Mouse (Mus musculus): ENCODE data around the gene Dagla. TPM values are rescaled to one million over a fixed set of nuclear protein-coding genes. Genes with fewer than 3 reads are reported as not detected.

The Dagla gene
- total RNA-seq, 2 experiments from 2014 or later = 0.02 to 1.4 TPM

GRCm38 (mm10) chr19:10280771-10281540 is 23.7 kb downstream of the Dagla start:
- no peak for ATAC-seq (replicated peaks; ENCODE audit: poor library complexity)

DNA sequence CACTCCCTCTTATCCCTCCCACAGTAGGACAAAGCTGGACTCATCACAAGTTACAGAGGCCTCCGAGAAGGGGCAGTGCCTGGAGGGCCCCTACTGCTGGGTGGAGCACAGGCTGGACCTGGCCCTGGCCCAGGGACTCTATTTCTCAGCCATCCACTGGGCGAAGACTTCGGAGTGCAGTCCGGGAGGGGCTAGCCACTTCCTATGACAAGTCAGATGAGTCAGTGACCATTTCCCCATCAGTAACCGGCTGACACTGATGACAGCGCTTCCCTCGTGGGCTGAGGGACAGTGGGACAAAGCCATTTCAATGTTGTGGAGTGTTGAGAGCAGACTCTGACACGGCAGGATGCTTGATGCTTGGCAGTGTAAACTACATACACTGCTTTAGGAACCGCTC is 25.0 kb downstream of the Dagla start:
- ATAC-seq (replicated peaks; ENCODE audit: poor library complexity) = peak; percentile 79

DNA sequence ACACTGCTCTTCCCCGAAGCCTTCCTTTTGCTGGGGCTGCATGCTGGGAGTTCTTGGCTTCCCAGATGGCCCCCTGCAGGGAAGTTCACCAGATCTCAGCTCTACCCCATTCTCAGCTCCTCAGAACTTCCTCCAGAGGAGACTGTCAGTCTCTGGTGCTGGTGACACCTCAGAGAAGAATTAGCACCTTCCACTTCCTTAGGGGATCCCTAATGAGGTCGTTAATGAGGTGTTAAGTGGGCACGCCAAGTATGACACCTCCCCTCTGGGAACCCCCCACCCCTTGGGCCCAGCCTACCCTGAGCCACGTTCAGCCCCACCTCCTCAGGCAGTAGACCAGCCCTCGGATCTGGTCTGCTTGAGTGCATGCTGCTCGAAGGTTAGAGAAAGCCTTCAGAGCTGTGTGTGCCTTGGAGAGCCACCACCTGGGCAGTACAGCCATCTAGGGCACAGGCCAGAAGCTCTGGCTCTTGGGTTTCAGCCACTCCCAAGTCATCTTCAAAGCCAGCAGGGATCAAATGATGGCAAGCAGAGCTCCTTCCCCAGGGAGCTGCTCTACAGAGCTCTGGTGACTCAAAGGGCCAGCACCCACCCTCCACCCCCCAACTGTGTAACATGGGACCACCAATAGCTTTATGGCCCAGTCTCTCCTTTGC is 25.9 kb downstream of the Dagla start:
- no peak for ATAC-seq (replicated peaks; ENCODE audit: poor library complexity)

DNA sequence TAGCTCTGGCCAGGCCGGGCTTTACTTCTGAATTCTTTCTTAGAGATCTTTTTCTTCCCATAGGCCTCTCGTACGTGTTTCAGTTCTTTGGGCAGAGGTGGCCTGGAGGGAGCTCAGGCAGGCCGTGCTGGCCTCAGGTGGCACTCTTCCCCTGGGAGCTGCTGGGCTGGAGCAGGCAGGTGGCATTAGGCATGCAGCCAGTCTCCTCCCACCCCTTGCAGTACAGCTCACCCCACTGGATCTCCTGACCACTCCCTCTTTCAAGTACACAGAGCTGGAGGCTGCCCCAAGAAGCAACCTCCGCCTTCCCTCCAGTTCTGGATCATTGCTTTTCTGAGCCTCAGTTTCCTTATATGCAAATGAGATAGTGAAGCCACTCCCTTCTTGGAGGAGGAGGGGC is 26.9 kb downstream of the Dagla start:
- no peak for ATAC-seq (replicated peaks; ENCODE audit: poor library complexity)

DNA sequence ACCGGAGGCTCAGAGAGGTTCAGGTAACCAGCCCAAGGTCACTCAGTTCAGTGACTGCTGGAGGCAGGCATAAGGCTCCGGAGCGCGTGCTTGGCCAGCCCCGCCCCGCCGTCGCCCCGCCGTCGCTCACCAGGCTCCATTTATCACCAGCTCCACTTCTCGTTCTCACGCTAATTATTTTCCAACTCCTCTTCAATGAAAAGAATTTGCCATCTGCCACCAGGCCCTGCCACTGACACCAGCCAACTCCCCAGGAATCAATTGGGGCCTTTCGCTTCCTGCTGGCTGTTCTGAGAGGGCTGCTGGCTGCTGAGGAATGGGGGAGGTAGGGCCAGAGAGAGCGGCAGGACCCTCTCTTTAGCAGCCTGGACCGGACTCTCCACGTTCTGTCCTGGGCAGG is 27.3 kb downstream of the Dagla start:
- no peak; the same call in 1 of the 2 replicates for ATAC-seq (replicated peaks; ENCODE audit: poor library complexity)

- ATAC-seq (replicated peaks; ENCODE audit: poor library complexity) = no peak
Observed at GRCm38 (mm10) chr19:10276483-10277144, 28.1 kb downstream of the Dagla start.

GRCm38 (mm10) chr19:10274056-10274455 is 30.6 kb downstream of the Dagla start:
- no peak for ATAC-seq (replicated peaks; ENCODE audit: poor library complexity)

DNA sequence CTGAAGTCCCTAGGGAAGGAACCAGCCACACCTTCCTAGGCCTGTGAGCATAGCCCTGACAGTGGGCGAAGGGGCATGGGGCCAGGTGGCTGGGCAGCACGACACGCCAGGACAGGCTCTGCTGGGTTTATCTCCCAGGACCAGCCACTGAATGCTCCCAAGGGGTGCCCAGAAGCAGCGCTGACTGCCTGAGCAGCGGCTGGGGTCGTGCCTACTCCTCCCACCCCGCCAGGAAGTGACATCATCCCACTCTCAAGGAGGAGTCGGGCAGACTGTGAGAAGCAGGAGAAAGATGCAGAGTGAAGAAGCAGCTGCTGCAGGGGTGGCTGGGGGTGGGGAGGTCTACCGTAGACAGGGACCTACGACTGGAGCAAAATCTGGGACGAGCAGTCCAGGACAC is 31.9 kb downstream of the Dagla start:
- 0 out of 2 replicates have a peak, but pooled peaks have one; percentile 23 for ATAC-seq (replicated peaks; ENCODE audit: poor library complexity)

- ATAC-seq (replicated peaks; ENCODE audit: poor library complexity) = no peak
Observed at GRCm38 (mm10) chr19:10271592-10271991, 33.1 kb downstream of the Dagla start.

- ATAC-seq (replicated peaks; ENCODE audit: poor library complexity) = no peak
Observed at GRCm38 (mm10) chr19:10270356-10270755, 34.3 kb downstream of the Dagla start.

DNA sequence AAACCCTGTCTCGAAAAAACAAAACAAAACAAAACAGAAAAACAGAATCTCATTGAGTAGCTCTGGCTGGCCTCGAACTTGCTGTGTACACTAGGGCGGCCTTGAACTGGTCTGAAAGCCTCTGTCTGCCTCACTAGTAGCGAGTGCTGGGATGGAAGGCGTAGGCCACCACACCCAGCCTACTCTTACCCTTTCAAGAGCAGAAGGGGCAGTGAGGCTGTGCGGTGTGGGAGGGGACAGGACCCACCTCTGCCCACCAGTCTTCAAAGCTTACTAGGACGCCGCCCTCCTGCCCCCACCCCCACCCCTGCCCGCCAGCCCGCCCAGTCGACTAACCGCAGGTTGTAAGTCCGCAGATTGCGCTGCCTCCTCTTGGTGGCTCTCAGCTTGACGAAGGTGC is 35.8 kb downstream of the Dagla start:
- no peak for ATAC-seq (replicated peaks; ENCODE audit: poor library complexity)

- no peak for ATAC-seq (replicated peaks; ENCODE audit: poor library complexity)
Observed at GRCm38 (mm10) chr19:10267953-10268352, 36.7 kb downstream of the Dagla start.

DNA sequence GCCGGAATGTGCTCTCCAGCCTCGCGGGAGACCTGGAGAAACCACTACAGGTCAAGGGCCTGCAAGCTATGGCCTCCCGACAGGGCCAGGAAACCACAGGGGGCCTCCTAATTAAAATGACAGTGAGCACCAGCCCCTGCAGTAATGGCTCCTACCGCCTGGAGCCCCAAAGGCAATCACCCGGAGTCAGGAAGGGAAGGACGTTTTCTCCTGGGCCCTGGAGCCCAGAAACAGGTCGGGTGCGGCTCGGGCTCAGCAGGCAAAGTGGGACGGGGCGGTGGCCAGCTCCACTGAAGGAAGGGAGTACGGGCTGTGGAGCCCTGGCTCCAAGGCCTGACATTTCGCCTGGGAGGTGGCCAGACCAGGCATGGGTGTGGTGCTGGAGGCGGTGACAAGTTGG is 37.6 kb downstream of the Dagla start:
- no peak for ATAC-seq (replicated peaks; ENCODE audit: poor library complexity)

DNA sequence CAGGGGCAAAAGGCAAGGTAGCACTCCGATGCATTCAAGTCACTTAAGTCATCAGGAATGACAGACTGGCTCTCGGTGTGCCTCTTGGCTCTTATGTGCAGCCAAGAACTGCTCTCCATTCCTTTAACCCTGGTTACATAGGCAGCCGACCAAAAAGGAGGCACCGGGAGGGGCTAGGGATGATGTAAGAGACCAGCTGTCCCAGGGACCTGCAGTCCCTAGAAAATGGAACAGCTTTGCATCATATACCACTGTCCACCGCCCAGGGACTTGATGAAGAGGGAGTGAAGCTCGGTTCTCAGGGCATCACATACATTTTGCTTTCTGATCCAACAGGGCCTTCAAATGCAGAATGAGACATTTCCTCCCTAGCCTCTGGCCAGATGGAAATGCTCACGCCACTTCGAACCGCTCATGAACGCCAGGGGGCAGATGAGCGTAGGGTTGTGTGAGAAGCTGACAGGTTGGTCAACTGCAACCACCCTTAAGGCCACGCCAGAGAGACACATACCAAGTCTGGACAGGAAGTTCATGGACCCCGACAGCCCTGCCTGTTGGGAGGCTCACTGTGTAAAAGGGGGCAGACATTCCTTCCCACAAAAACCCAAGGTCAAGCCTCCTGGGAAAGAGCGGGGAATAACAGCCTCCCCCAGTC is 38.4 kb downstream of the Dagla start:
- ATAC-seq (replicated peaks; ENCODE audit: poor library complexity) = peak; percentile 88

GRCm38 (mm10) chr19:10261369-10261768 is 43.3 kb downstream of the Dagla start:
- no peak for ATAC-seq (replicated peaks; ENCODE audit: poor library complexity)

GRCm38 (mm10) chr19:10258279-10259011 is 46.2 kb downstream of the Dagla start:
- peak; percentile 78 for ATAC-seq (replicated peaks; ENCODE audit: poor library complexity)

- no peak for ATAC-seq (replicated peaks; ENCODE audit: poor library complexity)
Observed at GRCm38 (mm10) chr19:10248128-10248527, 56.5 kb downstream of the Dagla start.

- no peak for ATAC-seq (replicated peaks; ENCODE audit: poor library complexity)
Observed at GRCm38 (mm10) chr19:10247165-10247564, 57.5 kb downstream of the Dagla start.

GRCm38 (mm10) chr19:10244183-10244582 is 60.5 kb downstream of the Dagla start:
- 0 out of 2 replicates have a peak, but pooled peaks have one; percentile 45 for ATAC-seq (replicated peaks; ENCODE audit: poor library complexity)

DNA sequence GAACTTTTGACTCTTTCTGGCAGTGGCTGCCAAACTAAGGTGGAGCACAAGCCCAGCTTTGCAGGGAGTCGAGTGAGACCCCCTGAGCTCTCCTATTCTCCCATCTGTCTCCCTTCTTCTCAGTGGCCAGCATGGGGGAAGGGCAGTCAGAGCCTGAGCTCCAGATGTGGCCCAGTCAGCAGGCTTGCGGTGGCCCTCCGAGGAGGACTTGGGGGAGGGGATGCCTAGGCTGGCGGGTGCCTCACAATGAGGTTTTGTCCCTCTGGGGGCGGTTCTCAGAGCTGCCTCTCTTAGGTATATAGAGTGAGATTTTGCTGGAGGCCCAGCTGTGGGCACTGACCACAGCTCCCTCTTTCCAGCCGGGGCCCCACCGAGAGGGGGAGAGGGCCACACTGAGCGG is 61.8 kb downstream of the Dagla start:
- no peak for ATAC-seq (replicated peaks; ENCODE audit: poor library complexity)
